Mouse (Mus musculus) forebrain, embryonic 10.5 days (tissue): ENCODE measurements around the gene Rhobtb3. TPM values are rescaled to one million over a fixed set of nuclear protein-coding genes. Genes with fewer than 3 reads are reported as not detected.
"Not testable (repeated sequence)": the region's sequence is repeated elsewhere in the genome, so short reads cannot be mapped to it uniquely, and the experiment has no call there.

Source experiments
- DNase-seq: peaks from one replicate; pipeline ENCODE4 v3.0.0-alpha.2; 2017; ENCODE audit warnings: low spot score; ENCODE audit errors: extremely low spot score
- H3K27ac ChIP-seq: fragments of 300-500 bp; sonication (generic); 2 replicates; pipeline ENCODE4 v1.5.1; 2016; ENCODE audit warnings: mild to moderate bottlenecking
- H3K27me3 ChIP-seq: fragments of 300-500 bp; sonication (generic); 2 replicates; pipeline ENCODE4 v1.6.1; 2016; ENCODE audit warnings: mild to moderate bottlenecking; ENCODE audit not compliant: poor library complexity, severe bottlenecking
- H3K36me3 ChIP-seq: fragments of 300-500 bp; sonication (generic); replicated peaks from 2 replicates; pipeline ENCODE4 v1.6.1; 2016; ENCODE audit warnings: mild to moderate bottlenecking, moderate library complexity
- H3K4me1 ChIP-seq: fragments of 300-500 bp; sonication (generic); 2 replicates; pipeline ENCODE4 v1.6.1; 2016
- H3K4me3 ChIP-seq: fragments of 300-500 bp; sonication (generic); 2 replicates; pipeline ENCODE4 v1.5.1; 2016; ENCODE audit warnings: mild to moderate bottlenecking, moderate library complexity
- H3K9me3 ChIP-seq: fragments of 300-500 bp; sonication (generic); 2 replicates; pipeline ENCODE4 v1.6.1; 2016; ENCODE audit warnings: mild to moderate bottlenecking, moderate library complexity
- WGBS: fragments of 180-500 bp; shearing (Covaris S2); methylation state at CpG from one replicate; pipeline ENCODE4 v1.1.7; 2016; 5-methylcytosine and 5-hydroxymethylcytosine counted together
- polyA plus RNA-seq: library from polyadenylated mRNA; unstranded; fragments of >200 nt; fragmentation: Nextera tagmentation; extraction: Ambion mirVana; gene quantifications from 2 replicates; pipeline ENCODE4 v1.2.1, GENCODE M21; 2016

Gene Rhobtb3
- polyA plus RNA-seq, 1 experiment from 2014 or later = 44.4 TPM

DNA sequence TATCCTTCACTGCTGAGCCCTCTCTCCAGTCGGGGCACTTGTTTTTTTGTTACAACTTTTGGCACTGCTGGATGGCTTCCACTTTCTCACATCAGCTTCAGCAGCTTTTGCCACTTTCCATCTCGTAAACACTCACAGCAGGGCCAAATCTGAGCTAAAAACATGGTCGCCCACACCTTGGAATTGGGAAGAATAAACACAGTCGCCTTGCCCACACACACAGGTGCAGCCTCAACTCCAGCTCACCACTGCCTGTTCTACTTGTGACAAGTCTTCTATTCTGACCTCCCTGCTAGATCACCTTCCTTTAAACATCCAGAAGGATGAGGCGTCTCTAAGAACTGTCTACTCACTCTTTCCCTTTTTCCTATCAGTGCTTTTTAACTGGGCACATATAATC is 39.1 kb downstream of the Rhobtb3 start:
- WGBS = 87% methylated on average over 5 of the region's 5 CpGs
- H3K9me3 ChIP-seq = no peaks in the 10 kb centered on the region
- H3K4me3 ChIP-seq = no peak overlapping the region
- H3K27ac ChIP-seq = no peak overlapping the region
- no peaks in the 10 kb centered on the region for H3K27me3 ChIP-seq
- peaks cover 4% of the 10 kb centered on the region; the same call in 1 of the 2 replicates for H3K4me1 ChIP-seq
- H3K36me3 ChIP-seq = peaks cover 78% of the 10 kb centered on the region
- no peak for DNase-seq

DNA sequence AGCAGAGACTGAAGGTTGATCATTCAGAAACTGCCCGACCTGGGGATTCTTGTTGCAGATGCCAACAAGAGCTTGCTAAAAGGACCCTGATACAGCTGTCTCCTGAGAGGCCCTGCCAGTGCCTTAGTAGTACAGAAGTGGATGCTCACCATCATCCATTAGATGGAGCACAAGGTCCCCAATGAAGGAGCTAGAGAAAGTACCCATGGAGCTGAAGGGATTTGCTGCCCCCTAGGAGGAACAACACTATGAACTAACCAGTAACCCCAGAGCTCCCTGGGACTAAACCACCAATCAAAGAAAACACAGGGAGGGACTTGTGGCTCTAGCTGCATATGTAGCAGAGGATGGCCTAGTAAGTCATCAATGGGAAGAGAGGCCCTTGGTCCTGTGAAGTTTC is 42.8 kb downstream of the Rhobtb3 start:
- H3K4me3 ChIP-seq, H3K27me3 ChIP-seq, DNase-seq, H3K27ac ChIP-seq, H3K9me3 ChIP-seq, H3K4me1 ChIP-seq: not testable (repeated sequence)
- 94% methylated on average over 1 of the region's 1 CpGs for WGBS
- peaks cover 56% of the 10 kb centered on the region for H3K36me3 ChIP-seq

GRCm38 (mm10) chr13:75892876-75893275 is 50.8 kb downstream of the Rhobtb3 start:
- H3K36me3 ChIP-seq = peaks cover 74% of the 10 kb centered on the region
- no peaks in the 10 kb centered on the region for H3K27me3 ChIP-seq
- H3K4me1 ChIP-seq = no peaks in the 10 kb centered on the region

DNA sequence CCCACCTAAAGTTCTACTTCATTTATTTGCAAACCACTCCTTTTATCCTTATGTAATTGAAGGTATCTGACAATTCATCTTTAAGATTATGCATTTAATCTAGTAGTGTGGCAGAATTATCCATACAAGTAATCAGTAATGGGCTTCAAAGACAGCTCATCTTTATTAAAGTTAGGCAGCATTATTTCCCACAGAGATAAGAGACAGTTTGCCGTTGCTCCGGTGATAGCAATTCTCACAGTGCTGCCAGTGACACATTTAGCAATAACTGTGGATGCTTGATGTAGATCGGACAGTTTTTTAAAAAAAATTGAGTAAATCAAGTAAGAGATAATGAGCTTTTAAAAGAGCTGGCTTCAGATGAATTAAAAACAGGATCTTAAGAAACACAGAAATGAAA is 51.4 kb downstream of the Rhobtb3 start:
- DNase-seq = no peak
- H3K36me3 ChIP-seq = peaks cover 80% of the 10 kb centered on the region
- H3K4me1 ChIP-seq = no peaks in the 10 kb centered on the region
- no peak overlapping the region for H3K4me3 ChIP-seq
- WGBS = 95% methylated on average over 3 of the region's 3 CpGs
- peaks cover 5% of the 10 kb centered on the region; the same call in 1 of the 2 replicates for H3K9me3 ChIP-seq
- H3K27ac ChIP-seq = no peak overlapping the region
- no peaks in the 10 kb centered on the region for H3K27me3 ChIP-seq

More at GRCm38 (mm10) chr13:75892876-75893275, 50.8 kb downstream of the Rhobtb3 start:
- no peaks in the 10 kb centered on the region; the same call in 1 of the 2 replicates for H3K9me3 ChIP-seq
- no peak overlapping the region for H3K27ac ChIP-seq
- no peak overlapping the region for H3K4me3 ChIP-seq
- 94% methylated on average over 6 of the region's 6 CpGs for WGBS
- no peak for DNase-seq

- no peak overlapping the region for H3K4me3 ChIP-seq
- no peaks in the 10 kb centered on the region for H3K4me1 ChIP-seq
- no peak for DNase-seq
- 94% methylated on average over 4 of the region's 4 CpGs for WGBS
- H3K27ac ChIP-seq = no peak overlapping the region
- no peaks in the 10 kb centered on the region for H3K27me3 ChIP-seq
- peaks cover 9% of the 10 kb centered on the region; the same call in 1 of the 2 replicates for H3K9me3 ChIP-seq
- peaks cover 84% of the 10 kb centered on the region for H3K36me3 ChIP-seq
Observed at GRCm38 (mm10) chr13:75891868-75892267, 51.9 kb downstream of the Rhobtb3 start.

- H3K4me3 ChIP-seq = no peak overlapping the region
- H3K36me3 ChIP-seq = peaks cover 72% of the 10 kb centered on the region
- H3K27ac ChIP-seq = no peak overlapping the region
- no peaks in the 10 kb centered on the region for H3K27me3 ChIP-seq
- 94% methylated on average over 3 of the region's 3 CpGs for WGBS
- H3K9me3 ChIP-seq = peaks cover 16% of the 10 kb centered on the region; the same call in 1 of the 2 replicates
- DNase-seq = no peak
- H3K4me1 ChIP-seq = no peaks in the 10 kb centered on the region
Observed at GRCm38 (mm10) chr13:75883792-75884191, 59.9 kb downstream of the Rhobtb3 start.

DNA sequence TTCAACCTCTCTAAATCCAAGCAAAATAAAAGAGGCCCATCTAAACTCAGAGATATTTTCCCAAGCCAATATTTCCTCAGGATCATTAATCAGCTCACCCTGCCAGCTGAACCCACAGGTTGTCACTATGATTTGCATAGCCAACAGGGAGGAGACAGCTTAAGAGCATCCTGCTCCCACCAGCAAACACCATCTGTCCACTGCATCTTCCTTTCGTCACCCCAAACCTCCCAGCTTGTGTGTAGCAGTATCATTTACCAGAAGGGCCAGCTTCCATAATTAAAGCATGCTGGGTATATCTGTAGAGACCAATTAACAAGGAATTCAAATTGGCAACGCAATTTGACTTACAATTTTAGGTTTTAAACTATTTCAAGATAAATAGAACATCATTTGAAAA is 63.2 kb downstream of the Rhobtb3 start:
- 89% methylated on average over 2 of the region's 2 CpGs for WGBS
- Histone ChIP-seq H3K27ac (no peak overlapping the region), H3K36me3 (peaks cover 65% of the 10 kb centered on the region), H3K4me3 (no peak overlapping the region), H3K9me3 (no peaks in the 10 kb centered on the region), H3K4me1 (no peaks in the 10 kb centered on the region), H3K27me3 (no peaks in the 10 kb centered on the region)
- no peak for DNase-seq

- no peak for DNase-seq
- Histone ChIP-seq H3K9me3 (no peaks in the 10 kb centered on the region), H3K36me3 (peaks cover 63% of the 10 kb centered on the region), H3K4me3 (no peak overlapping the region), H3K27ac (no peak overlapping the region), H3K4me1 (no peaks in the 10 kb centered on the region), H3K27me3 (no peaks in the 10 kb centered on the region)
- WGBS = 84% methylated on average over 3 of the region's 3 CpGs
Observed at GRCm38 (mm10) chr13:75879756-75880155, 64.0 kb downstream of the Rhobtb3 start.

DNA sequence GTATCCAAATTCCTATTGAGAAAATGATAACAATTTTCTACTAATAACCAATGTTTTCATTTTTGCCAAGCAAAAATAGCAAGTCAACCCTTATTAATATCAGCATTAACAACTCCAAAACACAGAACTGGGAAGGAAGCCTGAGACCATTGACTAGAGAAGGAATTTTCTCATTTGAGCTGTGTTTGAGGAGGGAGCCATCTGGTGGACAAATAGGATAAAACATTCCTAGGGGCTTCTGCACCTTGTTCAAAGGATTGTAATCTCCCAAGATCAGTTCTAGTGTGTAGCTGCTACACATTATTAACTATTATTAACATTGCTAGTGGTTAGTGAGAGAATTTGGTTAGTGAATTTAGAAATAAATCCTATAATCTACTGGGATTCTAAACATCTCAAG is 65.8 kb downstream of the Rhobtb3 start:
- Histone ChIP-seq H3K4me3 (no peak overlapping the region), H3K9me3 (no peaks in the 10 kb centered on the region), H3K27ac (no peak overlapping the region), H3K4me1 (no peaks in the 10 kb centered on the region), H3K36me3 (peaks cover 65% of the 10 kb centered on the region), H3K27me3 (no peaks in the 10 kb centered on the region)
- no peak for DNase-seq

DNA sequence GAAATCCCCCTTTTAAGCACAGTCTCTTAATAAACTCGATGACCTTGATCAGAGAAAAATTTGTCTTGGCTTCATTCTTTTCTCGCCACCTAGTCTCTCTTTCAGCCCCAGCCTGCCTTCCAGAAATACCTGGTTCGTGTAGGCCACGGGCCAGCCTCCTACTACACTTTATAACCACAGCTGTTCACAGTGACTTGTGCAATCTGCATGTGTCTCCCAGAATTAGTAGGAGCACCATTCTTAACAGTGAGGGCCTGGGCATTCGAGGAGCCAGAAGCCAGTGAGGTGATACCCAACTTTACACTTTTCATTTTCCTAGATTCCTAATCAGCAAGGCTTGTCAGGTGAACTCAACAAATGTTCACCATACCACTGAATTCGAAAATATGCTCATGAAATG is 67.1 kb downstream of the Rhobtb3 start:
- DNase-seq = no peak
- 88% methylated on average over 6 of the region's 6 CpGs for WGBS
- H3K4me1 ChIP-seq = no peaks in the 10 kb centered on the region
- H3K9me3 ChIP-seq = no peaks in the 10 kb centered on the region
- H3K27ac ChIP-seq = no peak overlapping the region
- H3K36me3 ChIP-seq = peaks cover 67% of the 10 kb centered on the region
- H3K27me3 ChIP-seq = no peaks in the 10 kb centered on the region
- no peak overlapping the region for H3K4me3 ChIP-seq

GRCm38 (mm10) chr13:75876188-75876587 is 67.5 kb downstream of the Rhobtb3 start:
- not testable (repeated sequence) for H3K27ac ChIP-seq, H3K4me3 ChIP-seq, H3K27me3 ChIP-seq, H3K4me1 ChIP-seq, H3K9me3 ChIP-seq, DNase-seq
- H3K36me3 ChIP-seq = peaks cover 71% of the 10 kb centered on the region
- WGBS = 77% methylated on average over 7 of the region's 7 CpGs

DNA sequence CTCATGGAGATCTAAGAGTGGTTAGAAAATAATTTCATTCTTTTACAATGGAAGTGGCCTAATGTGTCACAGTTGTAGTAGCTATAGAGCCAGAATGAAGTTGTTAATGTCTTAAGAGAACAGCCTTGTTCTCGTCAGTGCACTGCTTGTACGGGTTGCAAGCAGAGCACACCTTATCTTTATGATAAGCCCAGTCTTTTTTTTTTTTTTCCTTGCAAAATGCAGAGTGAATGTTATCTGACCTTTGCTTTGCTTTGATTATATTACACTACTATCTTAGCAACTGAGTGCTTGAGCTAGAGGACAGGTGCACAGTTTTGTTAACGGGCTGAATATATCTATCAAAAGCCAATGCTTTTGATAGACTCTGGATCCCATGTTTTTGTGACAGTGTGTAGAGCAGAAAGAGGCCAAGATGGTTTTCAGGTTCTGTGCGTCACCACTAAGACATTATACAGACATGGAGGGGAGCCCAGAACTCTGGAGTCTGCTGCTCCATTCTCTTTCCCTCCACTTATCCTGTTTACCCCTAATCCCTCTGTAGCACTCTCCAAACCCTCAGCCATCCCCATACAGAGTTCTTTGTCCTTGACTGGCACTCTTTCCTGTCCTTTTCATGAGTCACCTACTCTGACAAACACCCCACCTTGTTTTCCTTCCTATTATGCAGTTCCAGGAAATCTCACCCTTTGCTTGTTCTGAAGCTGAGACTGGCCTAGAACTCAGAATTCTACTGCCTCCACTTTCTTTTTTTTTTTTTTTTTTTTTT is 68.9 kb downstream of the Rhobtb3 start:
- no peak for DNase-seq
- WGBS = 96% methylated on average over 4 of the region's 4 CpGs
- Histone ChIP-seq H3K36me3 (peaks cover 81% of the 10 kb centered on the region), H3K9me3 (no peaks in the 10 kb centered on the region), H3K4me1 (no peaks in the 10 kb centered on the region), H3K27me3 (no peaks in the 10 kb centered on the region), H3K27ac (no peak overlapping the region), H3K4me3 (no peak overlapping the region)

DNA sequence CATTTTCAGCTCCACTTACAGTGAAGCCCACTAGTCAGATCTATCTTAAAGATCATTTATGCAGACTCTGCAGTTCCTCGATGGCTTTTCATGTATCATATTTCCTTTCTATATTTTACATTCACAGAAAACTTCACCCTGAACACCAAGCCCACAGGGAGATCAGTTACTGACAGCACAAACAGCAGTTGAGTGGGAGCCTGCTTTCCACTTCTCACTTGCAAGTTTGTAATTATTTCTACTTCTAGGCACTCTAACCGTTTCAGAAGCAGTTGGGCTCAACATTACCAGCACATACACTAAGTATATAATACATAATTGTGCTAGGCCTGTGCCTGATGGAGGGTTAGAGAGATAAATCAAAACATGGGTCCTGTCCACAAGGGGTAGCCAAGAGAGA is 75.8 kb downstream of the Rhobtb3 start:
- 89% methylated on average over 2 of the region's 2 CpGs for WGBS
- H3K36me3 ChIP-seq = peaks cover 70% of the 10 kb centered on the region

More for the DNA sequence above, 75.8 kb downstream of the Rhobtb3 start:
- H3K27me3 ChIP-seq = no peaks in the 10 kb centered on the region
- H3K4me1 ChIP-seq = no peaks in the 10 kb centered on the region
- no peaks in the 10 kb centered on the region for H3K9me3 ChIP-seq
- no peak overlapping the region for H3K27ac ChIP-seq
- H3K4me3 ChIP-seq = no peak overlapping the region
- DNase-seq = no peak
